Mouse (Mus musculus): ENCODE data around the gene H2-Aa.

DNA sequence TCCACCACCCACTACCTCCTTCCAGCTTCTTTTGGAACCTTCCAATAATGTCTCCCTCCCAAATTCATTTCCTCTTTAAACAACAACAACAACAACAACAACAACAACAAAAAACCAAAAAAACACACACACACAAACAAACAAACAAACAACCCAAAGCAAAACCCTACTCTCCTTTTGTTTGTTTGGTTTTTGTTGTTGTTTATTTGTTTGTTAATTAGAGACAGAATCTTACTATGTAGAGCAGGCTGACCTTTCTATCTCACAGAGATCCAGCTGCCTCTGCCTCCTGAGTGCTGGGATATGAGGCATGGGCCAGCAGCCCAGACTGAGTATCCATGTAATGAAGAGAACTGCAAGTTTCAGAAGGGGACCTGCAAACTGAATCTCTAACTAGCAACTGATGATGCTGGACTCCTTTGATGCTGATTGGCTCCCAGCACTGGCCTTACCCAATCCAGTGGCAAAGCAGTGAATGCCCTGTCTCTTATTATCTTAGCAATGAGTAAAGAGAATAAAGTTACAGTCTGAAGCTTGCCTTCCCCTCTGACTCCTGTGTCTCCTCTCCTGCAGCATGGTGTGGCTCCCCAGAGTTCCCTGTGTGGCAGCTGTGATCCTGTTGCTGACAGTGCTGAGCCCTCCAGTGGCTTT is 17.9 kb upstream of the H2-Aa start, which contains the start of gene H2-Eb1:
- TF ChIP-seq CTCF (IDR thresholded peaks at IDR 0.05; ENCODE audit: low read depth) (no peak), EP300 (IDR thresholded peaks at IDR 0.05; ENCODE audit: low read depth) (no peak)

Measured in heart, postnatal 0 days (tissue).